Mouse (Mus musculus): ENCODE measurements around the gene Fam189a1.

Fam189a1 gene

GRCm38 (mm10) chr7:64725967-64726695, 430.2 kb downstream of the Fam189a1 start:
- DNase-seq, result no peak

GRCm38 (mm10) chr7:64724409-64724808, 432.0 kb downstream of the Fam189a1 start:
- no peak for DNase-seq

GRCm38 (mm10) chr7:64723313-64723712, 433.1 kb downstream of the Fam189a1 start:
- no peak for DNase-seq

- no peak for DNase-seq
These were observed 440.1 kb downstream of the Fam189a1 start for GRCm38 (mm10) chr7:64716286-64716685.

GRCm38 (mm10) chr7:64709520-64710262, 446.7 kb downstream of the Fam189a1 start:
- DNase-seq, result peak; percentile 23 to 41

GRCm38 (mm10) chr7:64708176-64708575, 448.2 kb downstream of the Fam189a1 start:
- DNase-seq, result no peak
